Mouse (Mus musculus) hindbrain, embryonic 16.5 days (tissue): Measurements from ENCODE around the gene Sprr2a1. TPM values are rescaled to one million over a fixed set of nuclear protein-coding genes. Genes with fewer than 3 reads are reported as not detected.
A peak's percentile ranks its signal among the peaks of the same experiment; 100 is the strongest.
"Not testable (repeated sequence)": the region's sequence is repeated elsewhere in the genome, so short reads cannot be mapped to it uniquely, and the experiment has no call there.

Experiments used
- ATAC-seq: fragments of 200-750 bp; cut with Nextera tagmentation; 2 replicates; pipeline ENCODE4 v1.8.0; 2017; ENCODE audit warnings: moderate TSS enrichment, moderate library complexity
- H3K27ac ChIP-seq: fragments of 300-500 bp; sonication (generic); 2 replicates; pipeline ENCODE4 v1.5.1; 2014; ENCODE audit warnings: low read depth, mild to moderate bottlenecking, control low read depth, low read length, moderate library complexity
- H3K27me3 ChIP-seq: fragments of 300-500 bp; sonication (generic); replicated peaks from 2 replicates; pipeline ENCODE4 v1.6.1; 2014; ENCODE audit warnings: low read length; ENCODE audit not compliant: control insufficient read depth, insufficient read depth
- H3K36me3 ChIP-seq: fragments of 300-500 bp; sonication (generic); 2 replicates; pipeline ENCODE4 v1.6.1; 2014; ENCODE audit warnings: mild to moderate bottlenecking, low read length, moderate library complexity, mixed read lengths; ENCODE audit not compliant: control insufficient read depth, insufficient read depth
- H3K4me1 ChIP-seq: fragments of 300-500 bp; sonication (generic); 2 replicates; pipeline ENCODE4 v1.6.1; 2014; ENCODE audit warnings: low read depth, low read length; ENCODE audit not compliant: control insufficient read depth, insufficient read depth
- H3K4me2 ChIP-seq: fragments of 300-500 bp; sonication (generic); 2 replicates; pipeline ENCODE4 v1.6.1; 2014; ENCODE audit warnings: mild to moderate bottlenecking, low read length, control low read depth, moderate library complexity
- H3K4me3 ChIP-seq: fragments of 300-500 bp; sonication (generic); 2 replicates; pipeline ENCODE4 v1.5.1; 2014; ENCODE audit warnings: mild to moderate bottlenecking, low read length, control low read depth, moderate library complexity
- H3K9ac ChIP-seq: fragments of 300-500 bp; sonication (generic); 2 replicates; pipeline ENCODE4 v1.6.1; 2014; ENCODE audit warnings: low read depth, mild to moderate bottlenecking, control low read depth, low read length, moderate library complexity
- H3K9me3 ChIP-seq: fragments of 300-500 bp; sonication (generic); 2 replicates; pipeline ENCODE4 v1.6.1; 2014; ENCODE audit warnings: mild to moderate bottlenecking, low read length, moderate library complexity; ENCODE audit not compliant: control insufficient read depth
- WGBS: fragments of 180-500 bp; shearing (Covaris S2); extraction: QIAGEN DNeasy Blood & Tissue Kit; methylation state at CpG from one replicate; pipeline ENCODE4 v1.1.7; 2014; 5-methylcytosine and 5-hydroxymethylcytosine counted together
- polyA plus RNA-seq: library from polyadenylated mRNA; unstranded; fragments of >200 nt; fragmentation: Nextera tagmentation; extraction: Ambion mirVana; gene quantifications from 2 replicates; pipeline ENCODE4 v1.2.1, GENCODE M21; 2015

The Sprr2a1 gene
- polyA plus RNA-seq, 1 experiment from 2014 or later = not detected

GRCm38 (mm10) chr3:92227410-92227809 is 11.8 kb downstream of the Sprr2a1 start:
- H3K9ac ChIP-seq, H3K4me3 ChIP-seq, H3K4me2 ChIP-seq, ATAC-seq, H3K27ac ChIP-seq, H3K4me1 ChIP-seq, H3K36me3 ChIP-seq, H3K9me3 ChIP-seq, H3K27me3 ChIP-seq: not testable (repeated sequence)
- WGBS = 57% methylated on average over 3 of the region's 3 CpGs

- not testable (repeated sequence) for H3K27ac ChIP-seq, H3K4me2 ChIP-seq, H3K4me3 ChIP-seq, H3K4me1 ChIP-seq, H3K27me3 ChIP-seq, H3K9ac ChIP-seq, H3K9me3 ChIP-seq, H3K36me3 ChIP-seq
- 0 out of 2 replicates have a peak, but pooled peaks have one; percentile 21 for ATAC-seq
- no CpG with 5 or more reads among the region's 5 CpGs for WGBS
Observed at GRCm38 (mm10) chr3:92236463-92237189, 21.0 kb downstream of the Sprr2a1 start.

- not testable (repeated sequence) for H3K9me3 ChIP-seq, H3K36me3 ChIP-seq, H3K4me3 ChIP-seq, ATAC-seq, H3K9ac ChIP-seq, H3K4me2 ChIP-seq, H3K27ac ChIP-seq, H3K27me3 ChIP-seq, H3K4me1 ChIP-seq
Observed at GRCm38 (mm10) chr3:92238736-92239135, 23.1 kb downstream of the Sprr2a1 start.

- not testable (repeated sequence) for H3K36me3 ChIP-seq, H3K4me1 ChIP-seq, H3K4me3 ChIP-seq, ATAC-seq, H3K27me3 ChIP-seq, H3K9me3 ChIP-seq, H3K4me2 ChIP-seq, H3K27ac ChIP-seq, H3K9ac ChIP-seq
- WGBS = no CpG with 5 or more reads among the region's 1 CpGs
Observed at GRCm38 (mm10) chr3:92239197-92239596, 23.6 kb downstream of the Sprr2a1 start.

- ATAC-seq = peak; percentile 71
Observed at GRCm38 (mm10) chr3:92244833-92245232, 29.2 kb downstream of the Sprr2a1 start.

GRCm38 (mm10) chr3:92246245-92246644 is 30.6 kb downstream of the Sprr2a1 start:
- not testable (repeated sequence) for H3K4me2 ChIP-seq, H3K9ac ChIP-seq, H3K36me3 ChIP-seq, H3K27me3 ChIP-seq, H3K4me1 ChIP-seq, H3K27ac ChIP-seq, H3K4me3 ChIP-seq, H3K9me3 ChIP-seq, ATAC-seq
- WGBS = no CpG with 5 or more reads among the region's 10 CpGs

More at GRCm38 (mm10) chr3:92244833-92245232, 29.2 kb downstream of the Sprr2a1 start:
- not testable (repeated sequence) for H3K27me3 ChIP-seq, H3K4me1 ChIP-seq, H3K4me2 ChIP-seq, H3K4me3 ChIP-seq, H3K27ac ChIP-seq, H3K9ac ChIP-seq, H3K36me3 ChIP-seq, H3K9me3 ChIP-seq

GRCm38 (mm10) chr3:92248494-92248893 is 32.9 kb downstream of the Sprr2a1 start:
- not testable (repeated sequence) for H3K4me1 ChIP-seq, H3K4me2 ChIP-seq, H3K27me3 ChIP-seq, H3K36me3 ChIP-seq, H3K9ac ChIP-seq, H3K27ac ChIP-seq, ATAC-seq, H3K9me3 ChIP-seq, H3K4me3 ChIP-seq

- H3K27ac ChIP-seq, ATAC-seq, H3K4me3 ChIP-seq, H3K9me3 ChIP-seq, H3K27me3 ChIP-seq, H3K4me1 ChIP-seq, H3K4me2 ChIP-seq, H3K36me3 ChIP-seq, H3K9ac ChIP-seq: not testable (repeated sequence)
- 97% methylated on average over 1 of the region's 2 CpGs for WGBS
Observed at GRCm38 (mm10) chr3:92250450-92250849, 34.9 kb downstream of the Sprr2a1 start.

GRCm38 (mm10) chr3:92253860-92254259 is 38.3 kb downstream of the Sprr2a1 start:
- H3K27ac ChIP-seq, H3K9ac ChIP-seq, H3K27me3 ChIP-seq, H3K4me2 ChIP-seq, H3K4me3 ChIP-seq, H3K4me1 ChIP-seq, H3K9me3 ChIP-seq, H3K36me3 ChIP-seq: not testable (repeated sequence)
- no CpG with 5 or more reads among the region's 8 CpGs for WGBS
- ATAC-seq = peak; percentile 66

- not testable (repeated sequence) for H3K4me1 ChIP-seq, H3K27ac ChIP-seq, H3K4me2 ChIP-seq, H3K27me3 ChIP-seq, H3K36me3 ChIP-seq, H3K9me3 ChIP-seq, H3K9ac ChIP-seq, H3K4me3 ChIP-seq
- peak; percentile 46; the same call in 1 of the 2 replicates for ATAC-seq
Observed at GRCm38 (mm10) chr3:92258526-92258925, 42.9 kb downstream of the Sprr2a1 start.
